Mouse (Mus musculus) left cerebral cortex, adult 18-20 months (tissue): ENCODE data around the gene Ttc27. TPM values are rescaled to one million over a fixed set of nuclear protein-coding genes. Genes with fewer than 3 reads are reported as not detected.

Source experiments
- DNase-seq, 2 experiments: peaks; one replicate each; pipeline ENCODE4 v3.0.0; 2021 to 2022; ENCODE audit warnings: low spot score in 2 of 2, mixed read lengths in 1 of 2
- total RNA-seq, 2 experiments: library from RNA; stranded (reverse); gene quantifications; 2 replicates each; pipeline ENCODE4 v1.2.3; 2021

The Ttc27 gene
- total RNA-seq, 2 experiments from 2014 or later, result 26.1 to 29.8 TPM

DNA sequence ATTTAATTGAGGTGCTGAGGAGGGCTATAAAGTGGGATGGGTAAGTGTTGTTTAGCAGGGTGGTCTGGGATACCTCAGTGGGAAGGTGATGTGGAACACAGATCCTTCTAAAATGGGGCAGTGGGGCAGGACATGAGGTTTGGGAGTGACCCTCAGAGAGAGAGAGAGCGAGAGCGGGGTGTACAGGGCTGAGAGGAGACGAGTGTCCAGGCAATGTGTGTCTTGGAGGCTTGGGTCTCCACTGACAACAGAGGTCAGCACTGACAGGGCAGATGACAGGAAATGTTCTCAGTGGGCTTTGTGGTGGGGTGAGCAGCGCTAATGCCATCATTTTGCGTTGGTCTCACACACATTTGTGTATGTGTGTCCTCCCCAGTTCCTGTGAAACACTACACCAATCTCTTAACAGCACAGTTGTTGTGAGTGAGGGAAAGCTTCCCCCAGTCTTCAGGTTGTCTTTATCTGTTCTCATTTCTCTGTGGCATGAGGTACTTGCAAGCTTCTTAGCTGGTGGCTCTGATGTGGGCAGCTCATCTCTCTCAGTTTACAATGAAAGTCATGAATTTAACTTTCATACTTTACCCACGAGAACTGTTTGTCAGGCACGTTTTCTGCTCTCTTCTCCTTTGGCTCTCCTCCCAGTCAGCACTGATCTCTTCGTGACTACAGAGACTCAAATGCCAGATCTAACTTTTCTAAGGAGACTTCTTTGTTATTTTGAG is 35.5 kb downstream of the Ttc27 start:
- peak in 1 of 2 experiments; percentile 9 for DNase-seq

DNA sequence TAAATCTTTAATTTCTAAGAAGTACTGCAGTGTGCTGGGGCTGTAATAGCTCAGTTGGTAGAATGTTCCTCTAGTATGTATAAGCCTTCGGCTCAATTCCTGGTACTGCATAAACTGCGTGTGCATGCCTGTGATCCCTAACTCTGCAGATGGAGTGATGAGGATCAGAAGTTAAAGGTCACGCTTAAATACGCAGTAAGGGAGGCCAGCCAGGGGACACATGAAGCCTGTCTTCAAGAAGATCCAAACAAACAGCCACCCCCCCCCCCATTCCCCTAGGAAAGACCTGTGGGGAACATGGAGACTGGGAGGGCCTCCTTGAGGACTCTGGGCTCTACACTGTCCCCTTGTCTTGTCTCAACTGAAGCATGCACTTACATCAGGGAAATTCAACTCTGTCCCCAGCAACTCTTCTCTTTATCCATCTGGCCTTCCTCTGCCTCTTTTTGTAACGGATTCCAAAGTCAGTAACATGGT is 36.1 kb downstream of the Ttc27 start:
- DNase-seq, result no peak

- no peak for DNase-seq
Observed at GRCm38 (mm10) chr17:74754369-74755118, 37.0 kb downstream of the Ttc27 start.

DNA sequence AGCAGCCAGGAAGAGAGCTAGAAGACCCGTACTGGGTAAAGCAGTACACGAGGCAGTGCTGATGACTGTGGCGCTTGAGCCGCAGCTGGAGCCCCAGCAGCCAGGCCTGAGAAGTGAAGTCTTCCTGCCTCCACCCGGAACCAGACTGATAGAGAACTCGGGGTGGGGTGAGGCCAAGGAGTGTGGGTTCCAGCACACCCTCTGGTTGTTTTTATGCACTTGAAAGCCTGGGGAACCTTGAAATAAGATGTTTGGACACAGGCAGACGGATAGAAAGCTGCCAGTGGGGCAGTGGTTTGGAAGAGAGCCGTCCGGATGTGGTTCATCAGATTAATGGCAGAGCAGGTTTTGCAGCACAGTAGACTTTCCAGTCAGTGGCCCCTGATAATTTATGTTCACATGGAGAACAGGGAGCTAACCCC is 51.9 kb downstream of the Ttc27 start:
- DNase-seq, result no peak

- no peak for DNase-seq
Observed at GRCm38 (mm10) chr17:74772364-74772763, 54.8 kb downstream of the Ttc27 start.

DNA sequence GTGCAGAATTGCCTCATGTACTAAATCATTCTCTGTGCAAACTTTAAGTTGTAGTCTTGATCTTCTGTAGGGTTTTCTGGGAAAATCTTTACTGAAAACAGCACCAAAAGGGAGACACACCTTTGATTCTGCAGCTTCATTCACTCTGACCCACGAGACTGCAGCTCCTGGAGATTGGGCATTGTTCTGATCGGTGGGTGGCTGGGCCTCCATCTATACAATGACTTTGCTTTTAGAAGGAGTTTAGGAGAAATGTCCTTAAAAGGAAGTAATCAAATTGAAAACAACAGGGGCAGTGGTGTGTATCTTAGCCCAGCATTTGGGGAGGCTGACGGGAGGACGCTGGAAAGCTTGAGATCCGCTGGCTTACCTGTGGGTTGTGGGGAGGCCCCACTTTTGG is 56.0 kb downstream of the Ttc27 start:
- no peak for DNase-seq

- DNase-seq, result no peak
Observed at GRCm38 (mm10) chr17:74780133-74780532, 62.6 kb downstream of the Ttc27 start.

GRCm38 (mm10) chr17:74780627-74781026 is 63.1 kb downstream of the Ttc27 start:
- DNase-seq, result no peak

GRCm38 (mm10) chr17:74781911-74782310 is 64.4 kb downstream of the Ttc27 start:
- DNase-seq, result no peak

GRCm38 (mm10) chr17:74785586-74785985 is 68.1 kb downstream of the Ttc27 start:
- peak in 1 of 2 experiments; percentile 9 for DNase-seq

- DNase-seq, result no peak
Observed at GRCm38 (mm10) chr17:74786198-74786734, 68.7 kb downstream of the Ttc27 start.

- no peak for DNase-seq
Observed at GRCm38 (mm10) chr17:74796023-74796699, 78.6 kb downstream of the Ttc27 start.

DNA sequence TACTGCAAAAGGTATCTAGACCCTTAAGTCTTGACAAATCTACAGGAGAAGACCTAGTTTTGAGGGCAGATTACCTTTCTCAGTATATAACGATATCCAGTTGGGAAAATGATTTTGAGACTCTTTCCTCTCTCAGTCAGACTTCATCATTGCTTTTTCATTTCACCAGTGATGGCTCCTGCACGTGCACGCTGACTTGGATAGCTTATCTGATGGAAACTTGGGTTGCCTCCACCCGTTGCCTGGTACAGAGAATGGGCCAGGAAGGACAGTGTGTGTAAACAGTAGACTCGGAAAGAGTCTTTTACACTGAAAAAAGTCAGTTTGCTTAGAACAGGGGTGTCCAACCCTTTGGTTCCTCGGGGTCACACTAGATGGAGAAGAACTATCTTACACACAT is 82.3 kb downstream of the Ttc27 start:
- no peak for DNase-seq

DNA sequence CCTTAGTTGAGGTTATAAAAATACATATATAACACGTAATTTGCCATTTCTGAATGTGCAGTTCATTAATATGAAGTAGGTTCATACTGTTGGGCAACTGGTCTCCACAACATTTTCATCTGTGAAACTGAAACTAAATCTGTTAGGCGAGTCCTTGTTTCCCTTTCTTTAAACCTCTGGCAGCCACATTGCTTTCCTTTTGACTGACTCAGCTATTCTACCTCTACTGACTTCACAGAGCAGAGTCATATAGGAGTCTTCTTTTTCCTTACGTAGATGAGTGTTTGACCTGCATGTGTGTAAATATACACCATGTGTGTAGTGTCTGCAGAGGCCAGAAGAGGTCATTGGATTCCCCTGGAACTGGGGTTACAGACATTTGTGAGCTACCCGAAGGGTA is 85.2 kb downstream of the Ttc27 start:
- DNase-seq, result no peak

DNA sequence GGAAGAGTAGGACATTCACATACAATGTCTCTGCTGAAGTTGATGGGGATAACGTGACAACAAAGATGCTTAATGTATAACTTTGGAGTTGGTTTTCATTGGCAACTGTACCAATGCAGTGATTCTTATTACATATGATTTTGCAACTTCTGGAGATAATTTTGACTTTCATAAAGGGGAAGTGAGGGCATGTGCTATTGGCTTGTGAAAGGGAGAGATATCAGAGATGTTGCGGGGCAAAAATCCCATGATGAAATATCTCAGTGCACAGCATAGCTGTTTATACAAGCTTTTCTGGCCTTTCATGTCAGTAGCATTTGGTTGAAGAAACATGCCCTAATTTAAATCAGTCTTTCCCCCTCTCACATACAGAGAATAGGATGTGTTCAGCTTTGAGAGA is 86.3 kb downstream of the Ttc27 start:
- no peak for DNase-seq

- DNase-seq, result no peak
Observed at GRCm38 (mm10) chr17:74804321-74804930, 86.9 kb downstream of the Ttc27 start.

DNA sequence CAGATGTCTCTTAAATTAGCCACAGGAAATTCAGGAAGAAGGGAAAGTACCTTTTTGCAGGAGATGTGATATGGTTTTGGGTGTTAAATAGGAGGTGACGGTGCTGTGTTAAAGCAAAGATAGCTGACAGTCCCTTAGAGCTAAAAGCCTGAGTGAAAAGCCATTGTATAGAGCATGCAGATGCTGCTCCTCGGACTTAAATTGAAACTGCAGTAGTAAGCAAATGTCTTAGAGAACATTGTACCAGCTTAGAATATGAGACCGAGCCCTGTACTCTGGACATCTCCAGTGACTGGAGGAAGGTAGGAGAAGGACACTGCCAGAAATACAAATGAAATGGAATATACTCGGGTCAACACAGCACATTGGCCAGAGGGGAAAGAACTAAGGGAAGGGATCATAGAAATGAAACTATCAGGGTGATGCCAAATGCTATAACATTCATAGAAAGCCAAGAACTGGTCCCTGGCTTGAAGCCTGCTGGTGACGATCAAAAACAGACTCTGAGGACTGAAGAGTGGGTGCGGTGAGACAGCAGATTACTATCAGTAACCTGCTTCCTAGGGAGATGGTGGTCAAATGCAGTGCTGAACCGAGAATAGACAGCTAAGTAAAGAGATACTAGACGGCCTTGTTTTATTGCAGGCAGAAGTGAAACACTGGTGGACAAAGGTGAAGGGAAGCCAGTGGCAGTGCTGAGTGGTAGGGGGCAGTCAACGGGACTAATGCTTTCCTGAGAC is 90.1 kb downstream of the Ttc27 start:
- DNase-seq, result no peak

GRCm38 (mm10) chr17:74808330-74808729 is 90.8 kb downstream of the Ttc27 start:
- DNase-seq, result no peak

- DNase-seq, result no peak
Observed at GRCm38 (mm10) chr17:74808901-74809300, 91.4 kb downstream of the Ttc27 start.

GRCm38 (mm10) chr17:74810892-74811625 is 93.5 kb downstream of the Ttc27 start:
- peak in 1 of 2 experiments; percentile 32 for DNase-seq
